Mouse (Mus musculus): ENCODE measurements at regions not wholly inside any gene's neighbourhood (a gene's known extent, or its start where the extent isn't known, plus 50 kb on each side); places are given as distances from the start of the nearest gene placed in this dataset.

- Histone ChIP-seq H3K27ac (ENCODE audit: low read depth, low read length) (no peak overlapping the region), H3K4me1 (ENCODE audit: control insufficient read depth, insufficient read depth, low read length) (no peaks in the 10 kb centered on the region), H3K36me3 (ENCODE audit: control insufficient read depth, insufficient read depth, low read length) (no peaks in the 10 kb centered on the region), H3K9me3 (ENCODE audit: control insufficient read depth, low read length) (no peaks in the 10 kb centered on the region), H3K4me2 (replicated peaks; ENCODE audit: low read depth, low read length) (no peak overlapping the region), H3K4me3 (ENCODE audit: low read length) (no peak overlapping the region), H3K27me3 (ENCODE audit: control insufficient read depth, insufficient read depth, low read length) (no peaks in the 10 kb centered on the region), H3K9ac (ENCODE audit: low read depth, low read length) (no peak overlapping the region)
- no peak for ATAC-seq (ENCODE audit: low FRiP score, low TSS enrichment)
- 93% methylated on average over 4 of the region's 4 CpGs for WGBS
Observed at GRCm38 (mm10) chr9:5424236-5424635, 79.0 kb downstream of the Casp12 start.

GRCm38 (mm10) chr9:5448180-5448579 lies 103.0 kb downstream of the Casp12 start:
- no peak overlapping the region for H3K4me2 ChIP-seq (replicated peaks; ENCODE audit: low read depth, low read length)
- ATAC-seq (ENCODE audit: low FRiP score, low TSS enrichment) = no peak
- no peak overlapping the region for H3K4me3 ChIP-seq (ENCODE audit: low read length)
- no peaks in the 10 kb centered on the region for H3K36me3 ChIP-seq (ENCODE audit: control insufficient read depth, insufficient read depth, low read length)
- no peak overlapping the region for H3K27ac ChIP-seq (ENCODE audit: low read depth, low read length)
- H3K4me1 ChIP-seq (ENCODE audit: control insufficient read depth, insufficient read depth, low read length) = no peaks in the 10 kb centered on the region
- no peak overlapping the region for H3K9ac ChIP-seq (ENCODE audit: low read depth, low read length)
- H3K27me3 ChIP-seq (ENCODE audit: control insufficient read depth, insufficient read depth, low read length) = no peaks in the 10 kb centered on the region
- peaks cover 3% of the 10 kb centered on the region; the same call in 1 of the 2 replicates for H3K9me3 ChIP-seq (ENCODE audit: control insufficient read depth, low read length)
- 82% methylated on average over 2 of the region's 2 CpGs for WGBS

- ATAC-seq (ENCODE audit: low FRiP score, low TSS enrichment) = no peak
Observed at GRCm38 (mm10) chr9:5456606-5457005, 111.4 kb downstream of the Casp12 start.

GRCm38 (mm10) chr9:5472012-5472411 lies 126.8 kb downstream of the Casp12 start:
- Histone ChIP-seq H3K9me3 (ENCODE audit: control insufficient read depth, low read length) (no peaks in the 10 kb centered on the region), H3K27me3 (ENCODE audit: control insufficient read depth, insufficient read depth, low read length) (no peaks in the 10 kb centered on the region), H3K4me3 (ENCODE audit: low read length) (no peak overlapping the region), H3K4me2 (replicated peaks; ENCODE audit: low read depth, low read length) (no peak overlapping the region), H3K4me1 (ENCODE audit: control insufficient read depth, insufficient read depth, low read length) (no peaks in the 10 kb centered on the region), H3K9ac (ENCODE audit: low read depth, low read length) (no peak overlapping the region), H3K27ac (ENCODE audit: low read depth, low read length) (no peak overlapping the region), H3K36me3 (ENCODE audit: control insufficient read depth, insufficient read depth, low read length) (no peaks in the 10 kb centered on the region)
- 95% methylated on average over 1 of the region's 1 CpGs for WGBS
- ATAC-seq (ENCODE audit: low FRiP score, low TSS enrichment) = no peak

More at GRCm38 (mm10) chr9:5456606-5457005, 111.4 kb downstream of the Casp12 start:
- no peak overlapping the region for H3K9ac ChIP-seq (ENCODE audit: low read depth, low read length)
- H3K27ac ChIP-seq (ENCODE audit: low read depth, low read length) = no peak overlapping the region
- no peaks in the 10 kb centered on the region for H3K27me3 ChIP-seq (ENCODE audit: control insufficient read depth, insufficient read depth, low read length)
- H3K36me3 ChIP-seq (ENCODE audit: control insufficient read depth, insufficient read depth, low read length) = no peaks in the 10 kb centered on the region
- H3K9me3 ChIP-seq (ENCODE audit: control insufficient read depth, low read length) = no peaks in the 10 kb centered on the region
- H3K4me2 ChIP-seq (replicated peaks; ENCODE audit: low read depth, low read length) = no peak overlapping the region
- no peak overlapping the region for H3K4me3 ChIP-seq (ENCODE audit: low read length)
- no peaks in the 10 kb centered on the region for H3K4me1 ChIP-seq (ENCODE audit: control insufficient read depth, insufficient read depth, low read length)

- H3K9ac ChIP-seq (ENCODE audit: low read depth, low read length) = no peak overlapping the region
- no peaks in the 10 kb centered on the region for H3K36me3 ChIP-seq (ENCODE audit: control insufficient read depth, insufficient read depth, low read length)
- H3K27ac ChIP-seq (ENCODE audit: low read depth, low read length) = no peak overlapping the region
- no peak overlapping the region for H3K4me2 ChIP-seq (replicated peaks; ENCODE audit: low read depth, low read length)
- no peaks in the 10 kb centered on the region for H3K9me3 ChIP-seq (ENCODE audit: control insufficient read depth, low read length)
- no peak overlapping the region for H3K4me3 ChIP-seq (ENCODE audit: low read length)
- no peak for ATAC-seq (ENCODE audit: low FRiP score, low TSS enrichment)
- H3K4me1 ChIP-seq (ENCODE audit: control insufficient read depth, insufficient read depth, low read length) = no peaks in the 10 kb centered on the region
- H3K27me3 ChIP-seq (ENCODE audit: control insufficient read depth, insufficient read depth, low read length) = no peaks in the 10 kb centered on the region
Observed at GRCm38 (mm10) chr9:5474271-5474670, 129.0 kb downstream of the Casp12 start.

- Histone ChIP-seq H3K4me3 (ENCODE audit: low read length) (no peak overlapping the region), H3K27me3 (ENCODE audit: control insufficient read depth, insufficient read depth, low read length) (no peaks in the 10 kb centered on the region), H3K9me3 (ENCODE audit: control insufficient read depth, low read length) (no peaks in the 10 kb centered on the region), H3K36me3 (ENCODE audit: control insufficient read depth, insufficient read depth, low read length) (no peaks in the 10 kb centered on the region), H3K9ac (ENCODE audit: low read depth, low read length) (no peak overlapping the region), H3K4me2 (replicated peaks; ENCODE audit: low read depth, low read length) (no peak overlapping the region), H3K27ac (ENCODE audit: low read depth, low read length) (no peak overlapping the region), H3K4me1 (ENCODE audit: control insufficient read depth, insufficient read depth, low read length) (no peaks in the 10 kb centered on the region)
- no peak for ATAC-seq (ENCODE audit: low FRiP score, low TSS enrichment)
- 84% methylated on average over 2 of the region's 2 CpGs for WGBS
Observed at GRCm38 (mm10) chr9:5485258-5485657, 140.0 kb downstream of the Casp12 start.

GRCm38 (mm10) chr9:5496837-5497236 lies 151.6 kb downstream of the Casp12 start:
- Histone ChIP-seq H3K4me3 (ENCODE audit: low read length) (no peak overlapping the region), H3K36me3 (ENCODE audit: control insufficient read depth, insufficient read depth, low read length) (no peaks in the 10 kb centered on the region), H3K4me1 (ENCODE audit: control insufficient read depth, insufficient read depth, low read length) (no peaks in the 10 kb centered on the region), H3K9me3 (ENCODE audit: control insufficient read depth, low read length) (no peaks in the 10 kb centered on the region), H3K27me3 (ENCODE audit: control insufficient read depth, insufficient read depth, low read length) (no peaks in the 10 kb centered on the region), H3K9ac (ENCODE audit: low read depth, low read length) (no peak overlapping the region), H3K27ac (ENCODE audit: low read depth, low read length) (no peak overlapping the region), H3K4me2 (replicated peaks; ENCODE audit: low read depth, low read length) (no peak overlapping the region)
- no peak for ATAC-seq (ENCODE audit: low FRiP score, low TSS enrichment)
- 80% methylated on average over 2 of the region's 2 CpGs for WGBS

GRCm38 (mm10) chr9:5498306-5498705 lies 153.1 kb downstream of the Casp12 start:
- ATAC-seq (ENCODE audit: low FRiP score, low TSS enrichment) = no peak
- WGBS = 67% methylated on average over 3 of the region's 3 CpGs
- H3K4me3 ChIP-seq (ENCODE audit: low read length) = no peak overlapping the region
- H3K9ac ChIP-seq (ENCODE audit: low read depth, low read length) = no peak overlapping the region
- no peaks in the 10 kb centered on the region for H3K27me3 ChIP-seq (ENCODE audit: control insufficient read depth, insufficient read depth, low read length)
- no peak overlapping the region for H3K27ac ChIP-seq (ENCODE audit: low read depth, low read length)
- no peak overlapping the region for H3K4me2 ChIP-seq (replicated peaks; ENCODE audit: low read depth, low read length)
- H3K9me3 ChIP-seq (ENCODE audit: control insufficient read depth, low read length) = no peaks in the 10 kb centered on the region
- no peaks in the 10 kb centered on the region for H3K36me3 ChIP-seq (ENCODE audit: control insufficient read depth, insufficient read depth, low read length)
- H3K4me1 ChIP-seq (ENCODE audit: control insufficient read depth, insufficient read depth, low read length) = no peaks in the 10 kb centered on the region

GRCm38 (mm10) chr9:5525762-5526360 lies 180.6 kb downstream of the Casp12 start:
- Histone ChIP-seq H3K4me3 (ENCODE audit: low read length) (no peak overlapping the region), H3K9ac (ENCODE audit: low read depth, low read length) (no peak overlapping the region), H3K4me1 (ENCODE audit: control insufficient read depth, insufficient read depth, low read length) (no peaks in the 10 kb centered on the region), H3K36me3 (ENCODE audit: control insufficient read depth, insufficient read depth, low read length) (no peaks in the 10 kb centered on the region), H3K27me3 (ENCODE audit: control insufficient read depth, insufficient read depth, low read length) (no peaks in the 10 kb centered on the region), H3K27ac (ENCODE audit: low read depth, low read length) (no peak overlapping the region), H3K4me2 (replicated peaks; ENCODE audit: low read depth, low read length) (no peak overlapping the region), H3K9me3 (ENCODE audit: control insufficient read depth, low read length) (peaks cover 2% of the 10 kb centered on the region; the same call in 1 of the 2 replicates)
- ATAC-seq (ENCODE audit: low FRiP score, low TSS enrichment) = no peak

Measured in kidney, embryonic 14.5 days (tissue).